Mouse (Mus musculus) kidney, postnatal 0 days (tissue): ENCODE data around the gene Slc16a12. TPM values are rescaled to one million over a fixed set of nuclear protein-coding genes. Genes with fewer than 3 reads are reported as not detected.

ENCODE experiments used
- ATAC-seq: fragments of 200-750 bp; cut with Nextera tagmentation; replicated peaks from 2 replicates; pipeline ENCODE4 v1.8.0; 2017; ENCODE audit warnings: low read depth, moderate number of reproducible peaks, moderate TSS enrichment, moderate library complexity; ENCODE audit not compliant: low FRiP score
- DNase-seq: peaks from one replicate; pipeline ENCODE4 v3.0.0-alpha.2; 2016; ENCODE audit warnings: low spot score
- H3K27ac ChIP-seq: fragments of 300-500 bp; sonication (generic); 2 replicates; pipeline ENCODE4 v1.5.1; 2014; ENCODE audit warnings: mild to moderate bottlenecking
- H3K27me3 ChIP-seq: fragments of 300-500 bp; sonication (generic); 2 replicates; pipeline ENCODE4 v1.6.1; 2014; ENCODE audit warnings: low read length, mixed read lengths; ENCODE audit not compliant: insufficient read depth
- H3K36me3 ChIP-seq: fragments of 300-500 bp; sonication (generic); 2 replicates; pipeline ENCODE4 v1.6.1; 2014; ENCODE audit warnings: low read length, mixed read lengths; ENCODE audit not compliant: insufficient read depth
- H3K4me1 ChIP-seq: fragments of 300-500 bp; sonication (generic); replicated peaks from 2 replicates; pipeline ENCODE4 v1.6.1; 2014; ENCODE audit warnings: antibody characterized with exemption, low read length, mixed read lengths; ENCODE audit not compliant: insufficient read depth
- H3K4me2 ChIP-seq: fragments of 300-500 bp; sonication (generic); 2 replicates; pipeline ENCODE4 v1.6.1; 2014; ENCODE audit warnings: mild to moderate bottlenecking, low read length, moderate library complexity, mixed read lengths
- H3K4me3 ChIP-seq: fragments of 300-500 bp; sonication (generic); replicated peaks from 2 replicates; pipeline ENCODE4 v1.5.1; 2014; ENCODE audit warnings: low read depth, low read length
- H3K9ac ChIP-seq: fragments of 300-500 bp; sonication (generic); 2 replicates; pipeline ENCODE4 v1.6.1; 2014; ENCODE audit warnings: low read depth, low read length
- H3K9me3 ChIP-seq: fragments of 300-500 bp; sonication (generic); replicated peaks from 2 replicates; pipeline ENCODE4 v1.6.1; 2016; ENCODE audit warnings: low read length, inconsistent platforms, mixed read lengths
- CTCF ChIP-seq: IDR thresholded peaks from 2 replicates; pipeline ENCODE4 v1.5.1; 2016; ENCODE audit warnings: antibody characterized with exemption, low read depth, mild to moderate bottlenecking, moderate library complexity
- WGBS: fragments of 180-500 bp; shearing (Covaris S2); extraction: QIAGEN DNeasy Blood & Tissue Kit; methylation state at CpG from one replicate; pipeline ENCODE4 v1.1.7; 2014; 5-methylcytosine and 5-hydroxymethylcytosine counted together
- polyA plus RNA-seq: library from polyadenylated mRNA; unstranded; fragments of >200 nt; fragmentation: Nextera tagmentation; extraction: Ambion mirVana; gene quantifications from 2 replicates; pipeline ENCODE4 v1.2.1, GENCODE M21; 2015

Slc16a12 gene
- polyA plus RNA-seq, 1 experiment from 2014 or later, result 30.1 TPM

GRCm38 (mm10) chr19:34758754-34759153 lies 11.7 kb upstream of the Slc16a12 start:
- ATAC-seq (no peak; the same call in 1 of the 2 replicates), DNase-seq (no peak)
- peak overlapping the region; percentile 31; the same call in 1 of the 2 replicates for H3K27ac ChIP-seq

GRCm38 (mm10) chr19:34756561-34757240 lies 9.6 kb upstream of the Slc16a12 start:
- no peak for TF ChIP-seq CTCF
- H3K27ac ChIP-seq, result no peak overlapping the region
- H3K9me3 ChIP-seq, result no peaks in the 10 kb centered on the region
- no peaks in the 10 kb centered on the region for H3K36me3 ChIP-seq
- no peaks in the 10 kb centered on the region for H3K4me1 ChIP-seq
- H3K9ac ChIP-seq, result no peak overlapping the region
- DNase-seq, result no peak
- H3K4me2 ChIP-seq, result no peak overlapping the region
- no peak overlapping the region for H3K4me3 ChIP-seq
- H3K27me3 ChIP-seq, result no peaks in the 10 kb centered on the region
- ATAC-seq, result no peak
- WGBS, result 81% methylated on average over 7 of the region's 7 CpGs

More at GRCm38 (mm10) chr19:34758754-34759153, 11.7 kb upstream of the Slc16a12 start:
- no peak overlapping the region for H3K9ac ChIP-seq
- no peaks in the 10 kb centered on the region for H3K36me3 ChIP-seq
- H3K27me3 ChIP-seq, result no peaks in the 10 kb centered on the region
- no peaks in the 10 kb centered on the region for H3K9me3 ChIP-seq
- no peak for TF ChIP-seq CTCF
- no peak overlapping the region for H3K4me3 ChIP-seq
- no peaks in the 10 kb centered on the region for H3K4me1 ChIP-seq
- no peak overlapping the region for H3K4me2 ChIP-seq
- WGBS, result 50% methylated on average over 1 of the region's 1 CpGs

GRCm38 (mm10) chr19:34755680-34756079 lies 8.6 kb upstream of the Slc16a12 start:
- no peak for ATAC-seq
- H3K4me3 ChIP-seq, result no peak overlapping the region
- 86% methylated on average over 1 of the region's 1 CpGs for WGBS

GRCm38 (mm10) chr19:34753243-34753642 lies 6.2 kb upstream of the Slc16a12 start:
- no peaks in the 10 kb centered on the region for H3K27me3 ChIP-seq
- H3K4me1 ChIP-seq, result no peaks in the 10 kb centered on the region
- no peak overlapping the region for H3K4me3 ChIP-seq
- H3K4me2 ChIP-seq, result no peak overlapping the region
- no peak for ATAC-seq
- H3K9ac ChIP-seq, result no peak overlapping the region
- DNase-seq, result peak; percentile 27
- H3K36me3 ChIP-seq, result no peaks in the 10 kb centered on the region
- H3K27ac ChIP-seq, result no peak overlapping the region
- TF ChIP-seq CTCF, result no peak
- 14% methylated on average over 5 of the region's 5 CpGs for WGBS
- no peaks in the 10 kb centered on the region for H3K9me3 ChIP-seq

More at GRCm38 (mm10) chr19:34755680-34756079, 8.6 kb upstream of the Slc16a12 start:
- no peak overlapping the region for H3K9ac ChIP-seq
- H3K27me3 ChIP-seq, result no peaks in the 10 kb centered on the region
- TF ChIP-seq CTCF, result no peak
- H3K4me2 ChIP-seq, result no peak overlapping the region
- no peaks in the 10 kb centered on the region for H3K4me1 ChIP-seq
- no peaks in the 10 kb centered on the region for H3K9me3 ChIP-seq
- H3K36me3 ChIP-seq, result no peaks in the 10 kb centered on the region
- H3K27ac ChIP-seq, result no peak overlapping the region
- DNase-seq, result no peak

GRCm38 (mm10) chr19:34752391-34753092 lies 5.5 kb upstream of the Slc16a12 start:
- no peak for DNase-seq
- Histone ChIP-seq H3K36me3 (no peaks in the 10 kb centered on the region), H3K9me3 (no peaks in the 10 kb centered on the region), H3K27me3 (no peaks in the 10 kb centered on the region), H3K4me3 (no peak overlapping the region), H3K4me2 (no peak overlapping the region), H3K9ac (no peak overlapping the region), H3K27ac (no peak overlapping the region), H3K4me1 (no peaks in the 10 kb centered on the region)
- TF ChIP-seq CTCF, result no peak
- 59% methylated on average over 3 of the region's 3 CpGs for WGBS
- no peak for ATAC-seq

GRCm38 (mm10) chr19:34751150-34751549 lies 4.1 kb upstream of the Slc16a12 start:
- TF ChIP-seq CTCF, result peak; percentile 58
- no peaks in the 10 kb centered on the region for H3K4me1 ChIP-seq
- H3K36me3 ChIP-seq, result no peaks in the 10 kb centered on the region
- H3K27me3 ChIP-seq, result 0 out of 2 replicates have a peak, but pooled peaks cover 2% of the 10 kb centered on the region
- H3K9me3 ChIP-seq, result no peaks in the 10 kb centered on the region
- ATAC-seq (no peak), DNase-seq (no peak)
- no peak overlapping the region for H3K4me3 ChIP-seq
- no peak overlapping the region for H3K4me2 ChIP-seq
- WGBS, result 83% methylated on average over 4 of the region's 4 CpGs
- H3K27ac ChIP-seq, result no peak overlapping the region
- no peak overlapping the region for H3K9ac ChIP-seq
